Mouse (Mus musculus): ENCODE results near the gene Slc22a21. TPM values are rescaled to one million over a fixed set of nuclear protein-coding genes. Genes with fewer than 3 reads are reported as not detected.
"Not testable (repeated sequence)": the region's sequence is repeated elsewhere in the genome, so short reads cannot be mapped to it uniquely, and the experiment has no call there.

Slc22a21 gene
- polyA plus RNA-seq, 1 experiment from 2014 or later = 2.0 TPM

DNA sequence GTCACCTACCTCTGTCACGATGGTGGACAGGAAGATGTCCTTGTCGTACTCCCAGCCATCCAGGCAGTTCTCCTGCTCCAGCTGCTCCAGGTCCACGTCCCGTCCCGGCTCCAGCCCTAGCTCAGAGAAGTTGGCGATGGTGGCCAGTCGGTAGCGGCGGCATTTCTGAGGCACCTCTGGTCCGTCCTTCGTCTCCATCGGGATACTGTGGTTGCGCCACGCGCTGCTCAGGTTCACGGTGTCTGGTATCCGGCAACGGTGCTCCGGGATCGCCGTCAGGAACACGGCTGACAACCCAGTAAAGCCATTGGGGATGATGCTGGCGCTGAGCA is 710 bp downstream of the Slc22a21 start:
- WGBS (ENCODE audit: insufficient replicate concordance) = 1% methylated on average over 23 of the region's 23 CpGs
- not testable (repeated sequence) for H3K9me3 ChIP-seq (replicated peaks; ENCODE audit: control insufficient read depth, low read length); H3K27me3 ChIP-seq (ENCODE audit: control insufficient read depth, insufficient read depth, low read length); H3K27ac ChIP-seq (ENCODE audit: low read depth, low read length); H3K4me1 ChIP-seq (ENCODE audit: control insufficient read depth, insufficient read depth, low read length); H3K36me3 ChIP-seq (ENCODE audit: control insufficient read depth, insufficient read depth, low read length)
- Histone ChIP-seq H3K9ac (ENCODE audit: low read depth, low read length) (peak overlapping the region; percentile 76), H3K4me2 (peak overlapping the region; percentile 97), H3K4me3 (ENCODE audit: low read depth, low read length) (peak overlapping the region; percentile 67)
- peak; percentile 12; the same call in 1 of the 2 replicates for ATAC-seq (replicated peaks; ENCODE audit: insufficient number of reproducible peaks, low FRiP score, low TSS enrichment)

DNA sequence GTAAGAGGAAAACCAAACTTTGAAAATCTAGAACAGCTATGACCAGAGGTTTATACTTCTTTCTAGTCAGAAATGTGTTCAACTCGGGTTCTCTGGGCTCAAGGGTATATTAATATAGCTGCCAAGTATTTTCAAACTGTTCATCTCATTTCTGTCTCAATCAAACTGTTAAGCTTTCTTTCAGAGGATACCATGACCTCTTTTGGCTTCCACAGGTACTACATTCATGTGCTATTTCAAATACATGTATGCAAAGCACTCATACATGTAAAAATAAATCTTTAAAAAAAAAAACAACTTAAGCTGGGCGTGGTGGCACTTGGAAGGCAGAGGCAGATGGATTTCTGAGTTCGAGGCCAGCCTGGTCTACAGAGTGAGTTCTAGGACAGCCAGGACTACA is 2.5 kb downstream of the Slc22a21 start:
- Histone ChIP-seq H3K9me3 (replicated peaks; ENCODE audit: control insufficient read depth, low read length) (no peaks in the 10 kb centered on the region), H3K4me3 (ENCODE audit: low read depth, low read length) (no peak overlapping the region), H3K4me2 (no peak overlapping the region), H3K9ac (ENCODE audit: low read depth, low read length) (no peak overlapping the region), H3K4me1 (ENCODE audit: control insufficient read depth, insufficient read depth, low read length) (no peaks in the 10 kb centered on the region), H3K27ac (ENCODE audit: low read depth, low read length) (no peak overlapping the region), H3K27me3 (ENCODE audit: control insufficient read depth, insufficient read depth, low read length) (no peaks in the 10 kb centered on the region), H3K36me3 (ENCODE audit: control insufficient read depth, insufficient read depth, low read length) (no peaks in the 10 kb centered on the region)
- ATAC-seq (replicated peaks; ENCODE audit: insufficient number of reproducible peaks, low FRiP score, low TSS enrichment) = no peak
- WGBS (ENCODE audit: insufficient replicate concordance) = 73% methylated on average over 3 of the region's 3 CpGs

DNA sequence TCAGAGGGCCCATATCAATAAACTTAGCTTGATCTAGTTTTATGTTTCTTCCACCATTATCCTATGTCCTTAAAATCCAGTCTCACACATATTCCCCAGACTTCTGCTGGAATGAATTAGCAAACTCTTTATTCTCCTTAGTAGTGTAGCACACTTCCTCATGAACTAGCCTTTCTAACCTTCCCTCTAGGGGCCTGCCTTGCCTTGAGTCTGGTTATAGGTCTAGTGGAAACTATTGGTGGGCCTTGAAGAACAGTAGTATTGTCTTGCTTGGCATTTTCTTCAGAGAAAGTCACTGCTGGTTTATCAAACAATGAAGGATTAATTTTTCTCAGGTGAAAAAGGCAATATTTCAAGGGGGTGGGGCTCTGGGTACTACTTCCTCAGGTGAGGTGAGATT is 4.6 kb downstream of the Slc22a21 start:
- H3K9ac ChIP-seq (ENCODE audit: low read depth, low read length) = no peak overlapping the region
- no peaks in the 10 kb centered on the region for H3K4me1 ChIP-seq (ENCODE audit: control insufficient read depth, insufficient read depth, low read length)
- no peak overlapping the region for H3K27ac ChIP-seq (ENCODE audit: low read depth, low read length)
- H3K27me3 ChIP-seq (ENCODE audit: control insufficient read depth, insufficient read depth, low read length) = no peaks in the 10 kb centered on the region
- H3K36me3 ChIP-seq (ENCODE audit: control insufficient read depth, insufficient read depth, low read length) = no peaks in the 10 kb centered on the region
- no peak overlapping the region for H3K4me3 ChIP-seq (ENCODE audit: low read depth, low read length)
- H3K4me2 ChIP-seq = no peak overlapping the region
- no peak for ATAC-seq (replicated peaks; ENCODE audit: insufficient number of reproducible peaks, low FRiP score, low TSS enrichment)
- no peaks in the 10 kb centered on the region for H3K9me3 ChIP-seq (replicated peaks; ENCODE audit: control insufficient read depth, low read length)

DNA sequence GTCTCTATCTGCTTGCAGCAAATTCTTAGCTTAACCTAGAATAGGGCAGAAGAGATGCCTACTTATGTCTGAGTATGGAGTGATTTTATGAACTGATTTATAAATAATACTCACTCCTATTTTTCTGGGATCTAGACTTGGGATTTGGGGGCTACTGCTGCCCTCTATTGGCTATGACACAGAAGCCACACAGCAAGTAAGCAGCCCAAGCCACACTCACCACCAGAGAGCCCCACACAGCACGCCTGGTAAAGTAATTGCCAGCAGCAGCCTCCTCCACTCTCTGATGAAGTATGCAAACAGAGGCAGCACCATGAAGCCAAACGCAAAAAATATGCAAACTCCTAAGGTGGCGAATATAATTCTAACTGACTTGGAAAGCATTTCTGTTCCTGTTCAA is 21.1 kb downstream of the Slc22a21 start:
- Histone ChIP-seq H3K27ac (ENCODE audit: low read depth, low read length) (no peak overlapping the region), H3K4me3 (ENCODE audit: low read depth, low read length) (no peak overlapping the region), H3K4me1 (ENCODE audit: control insufficient read depth, insufficient read depth, low read length) (no peaks in the 10 kb centered on the region), H3K36me3 (ENCODE audit: control insufficient read depth, insufficient read depth, low read length) (no peaks in the 10 kb centered on the region), H3K27me3 (ENCODE audit: control insufficient read depth, insufficient read depth, low read length) (no peaks in the 10 kb centered on the region), H3K9me3 (replicated peaks; ENCODE audit: control insufficient read depth, low read length) (no peaks in the 10 kb centered on the region), H3K9ac (ENCODE audit: low read depth, low read length) (no peak overlapping the region), H3K4me2 (no peak overlapping the region)
- no peak for ATAC-seq (replicated peaks; ENCODE audit: insufficient number of reproducible peaks, low FRiP score, low TSS enrichment)
- 52% methylated on average over 3 of the region's 3 CpGs for WGBS (ENCODE audit: insufficient replicate concordance)

DNA sequence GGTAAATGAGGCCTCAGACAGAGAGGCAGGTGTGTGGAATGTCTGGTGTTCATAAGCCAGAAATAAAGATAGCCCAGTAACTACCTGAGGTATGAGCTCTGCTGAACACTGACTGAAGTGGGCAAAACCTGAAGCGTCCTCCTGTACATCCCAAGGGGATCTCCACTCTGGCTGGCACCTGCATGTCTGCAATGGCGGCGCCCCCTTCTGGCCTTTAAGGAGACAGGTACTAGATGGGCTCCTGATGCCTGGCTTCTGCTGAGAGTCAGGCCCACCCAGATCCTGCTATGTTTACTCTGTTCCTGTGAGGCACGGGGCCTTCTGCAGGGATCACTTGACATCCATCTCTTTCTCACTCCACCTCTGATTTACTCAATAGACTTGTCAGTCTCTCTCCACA is 22.0 kb downstream of the Slc22a21 start:
- H3K27me3 ChIP-seq (ENCODE audit: control insufficient read depth, insufficient read depth, low read length); H3K4me2 ChIP-seq; H3K9me3 ChIP-seq (replicated peaks; ENCODE audit: control insufficient read depth, low read length); H3K36me3 ChIP-seq (ENCODE audit: control insufficient read depth, insufficient read depth, low read length); H3K9ac ChIP-seq (ENCODE audit: low read depth, low read length); H3K4me1 ChIP-seq (ENCODE audit: control insufficient read depth, insufficient read depth, low read length); ATAC-seq (replicated peaks; ENCODE audit: insufficient number of reproducible peaks, low FRiP score, low TSS enrichment); H3K4me3 ChIP-seq (ENCODE audit: low read depth, low read length); H3K27ac ChIP-seq (ENCODE audit: low read depth, low read length): not testable (repeated sequence)
- 29% methylated on average over 4 of the region's 4 CpGs for WGBS (ENCODE audit: insufficient replicate concordance)

DNA sequence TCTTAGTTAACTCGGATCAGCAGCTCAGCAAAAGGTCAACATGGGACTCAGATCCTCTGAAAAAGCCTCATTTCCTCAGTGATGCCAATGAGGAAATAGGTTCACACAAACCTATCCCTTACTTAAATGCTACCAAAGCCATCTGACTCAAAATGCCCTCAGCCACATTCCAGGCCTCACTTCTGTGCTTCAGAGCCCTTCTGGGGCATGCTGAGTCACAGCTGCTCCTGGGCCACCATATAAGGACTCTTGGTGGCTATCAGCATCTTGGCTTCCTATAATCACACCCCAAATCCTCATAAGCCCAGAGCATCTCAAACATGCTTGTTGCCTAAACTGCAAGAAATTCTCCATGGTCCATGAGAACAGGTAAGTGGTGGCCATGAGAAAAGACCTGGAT is 23.5 kb downstream of the Slc22a21 start:
- no peak overlapping the region for H3K4me3 ChIP-seq (ENCODE audit: low read depth, low read length)
- no peak overlapping the region for H3K4me2 ChIP-seq
- H3K36me3 ChIP-seq (ENCODE audit: control insufficient read depth, insufficient read depth, low read length) = no peaks in the 10 kb centered on the region
- no peaks in the 10 kb centered on the region for H3K9me3 ChIP-seq (replicated peaks; ENCODE audit: control insufficient read depth, low read length)
- 43% methylated on average over 1 of the region's 1 CpGs for WGBS (ENCODE audit: insufficient replicate concordance)
- no peak for ATAC-seq (replicated peaks; ENCODE audit: insufficient number of reproducible peaks, low FRiP score, low TSS enrichment)
- no peaks in the 10 kb centered on the region for H3K4me1 ChIP-seq (ENCODE audit: control insufficient read depth, insufficient read depth, low read length)
- no peaks in the 10 kb centered on the region for H3K27me3 ChIP-seq (ENCODE audit: control insufficient read depth, insufficient read depth, low read length)
- H3K9ac ChIP-seq (ENCODE audit: low read depth, low read length) = no peak overlapping the region
- no peak overlapping the region for H3K27ac ChIP-seq (ENCODE audit: low read depth, low read length)

DNA sequence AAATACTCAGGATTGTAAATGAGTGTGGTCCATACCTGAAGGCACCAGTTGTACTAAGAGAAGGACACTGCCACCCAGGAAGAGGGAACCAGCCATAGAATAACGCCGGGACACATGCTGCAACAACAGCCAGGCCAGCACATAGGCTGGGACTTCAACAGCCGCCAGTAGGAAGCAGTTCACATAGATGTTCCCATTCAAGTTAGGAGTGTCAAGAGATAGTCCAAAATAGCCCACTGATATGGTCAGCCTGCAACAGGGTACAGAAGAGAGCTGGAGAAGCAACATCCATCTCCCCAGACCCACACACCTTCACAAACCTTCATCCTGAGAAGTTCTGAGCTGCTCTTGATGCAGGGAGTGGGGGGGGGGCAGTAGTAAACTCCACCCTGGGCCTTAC is 25.5 kb downstream of the Slc22a21 start:
- H3K27ac ChIP-seq (ENCODE audit: low read depth, low read length) = no peak overlapping the region
- H3K9me3 ChIP-seq (replicated peaks; ENCODE audit: control insufficient read depth, low read length) = no peaks in the 10 kb centered on the region
- H3K4me3 ChIP-seq (ENCODE audit: low read depth, low read length) = no peak overlapping the region
- H3K4me1 ChIP-seq (ENCODE audit: control insufficient read depth, insufficient read depth, low read length) = no peaks in the 10 kb centered on the region
- H3K9ac ChIP-seq (ENCODE audit: low read depth, low read length) = no peak overlapping the region
- no peaks in the 10 kb centered on the region for H3K27me3 ChIP-seq (ENCODE audit: control insufficient read depth, insufficient read depth, low read length)
- 42% methylated on average over 3 of the region's 3 CpGs for WGBS (ENCODE audit: insufficient replicate concordance)
- no peaks in the 10 kb centered on the region for H3K36me3 ChIP-seq (ENCODE audit: control insufficient read depth, insufficient read depth, low read length)
- ATAC-seq (replicated peaks; ENCODE audit: insufficient number of reproducible peaks, low FRiP score, low TSS enrichment) = no peak
- no peak overlapping the region for H3K4me2 ChIP-seq

DNA sequence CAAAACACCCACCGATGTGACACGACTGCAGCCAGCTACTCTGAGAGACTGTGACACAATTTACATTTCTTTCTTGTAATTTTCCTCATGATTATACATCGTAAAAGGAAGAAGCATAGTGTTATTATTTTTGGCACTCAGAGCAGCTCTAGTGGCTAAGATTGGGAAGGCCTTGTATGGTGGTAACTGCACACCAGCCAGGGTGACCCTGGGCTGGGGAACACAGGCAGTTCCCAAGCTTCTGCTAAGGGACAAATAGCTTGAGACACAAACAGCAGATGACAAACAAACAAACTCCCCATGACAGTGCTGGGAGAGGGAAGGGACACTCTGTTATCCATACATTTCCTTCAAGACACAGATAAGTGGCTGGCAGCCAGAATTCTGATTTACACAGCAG is 30.0 kb downstream of the Slc22a21 start:
- not testable (repeated sequence) for H3K9me3 ChIP-seq (replicated peaks; ENCODE audit: control insufficient read depth, low read length); H3K27me3 ChIP-seq (ENCODE audit: control insufficient read depth, insufficient read depth, low read length); H3K4me2 ChIP-seq; H3K36me3 ChIP-seq (ENCODE audit: control insufficient read depth, insufficient read depth, low read length); ATAC-seq (replicated peaks; ENCODE audit: insufficient number of reproducible peaks, low FRiP score, low TSS enrichment); H3K4me1 ChIP-seq (ENCODE audit: control insufficient read depth, insufficient read depth, low read length); H3K27ac ChIP-seq (ENCODE audit: low read depth, low read length); H3K9ac ChIP-seq (ENCODE audit: low read depth, low read length); H3K4me3 ChIP-seq (ENCODE audit: low read depth, low read length)
- WGBS (ENCODE audit: insufficient replicate concordance) = no CpG with 5 or more reads among the region's 3 CpGs

DNA sequence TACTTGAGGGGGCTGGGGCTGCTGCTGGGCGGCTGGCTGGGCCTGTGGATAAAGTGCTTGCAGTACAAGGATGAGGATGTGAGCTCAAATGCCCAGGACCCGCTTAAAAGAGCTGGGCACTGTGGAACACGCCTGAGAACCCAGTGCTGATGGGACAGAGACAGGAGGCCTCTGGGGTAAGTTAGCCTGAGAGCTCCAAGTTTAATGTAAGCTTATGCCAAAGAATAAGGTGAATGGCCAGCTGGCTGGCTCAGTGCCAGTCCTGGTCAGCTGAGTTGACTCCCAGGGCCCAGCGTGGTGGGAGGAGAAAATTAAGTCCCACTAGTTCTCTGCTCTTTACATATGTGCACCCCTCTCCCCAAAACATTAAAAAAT is 48.2 kb downstream of the Slc22a21 start:
- ATAC-seq (replicated peaks; ENCODE audit: insufficient number of reproducible peaks, low FRiP score, low TSS enrichment) = not testable (repeated sequence)

More for the DNA sequence above, 48.2 kb downstream of the Slc22a21 start:
- H3K36me3 ChIP-seq (ENCODE audit: control insufficient read depth, insufficient read depth, low read length); H3K27ac ChIP-seq (ENCODE audit: low read depth, low read length); H3K4me3 ChIP-seq (ENCODE audit: low read depth, low read length); H3K27me3 ChIP-seq (ENCODE audit: control insufficient read depth, insufficient read depth, low read length); H3K9ac ChIP-seq (ENCODE audit: low read depth, low read length); H3K4me1 ChIP-seq (ENCODE audit: control insufficient read depth, insufficient read depth, low read length); H3K4me2 ChIP-seq; H3K9me3 ChIP-seq (replicated peaks; ENCODE audit: control insufficient read depth, low read length): not testable (repeated sequence)
- 68% methylated on average over 4 of the region's 4 CpGs for WGBS (ENCODE audit: insufficient replicate concordance)
